Mouse (Mus musculus) neural tube, embryonic 15.5 days (tissue): ENCODE results near the gene Proser2. TPM values are rescaled to one million over a fixed set of nuclear protein-coding genes. Genes with fewer than 3 reads are reported as not detected.

Experiments used
- ATAC-seq: fragments of 200-750 bp; cut with Nextera tagmentation; 2 replicates; pipeline ENCODE4 v1.8.0; 2017; ENCODE audit warnings: mild to moderate bottlenecking, moderate TSS enrichment, moderate library complexity; ENCODE audit not compliant: low FRiP score
- H3K27ac ChIP-seq: fragments of 300-500 bp; sonication (generic); replicated peaks from 2 replicates; pipeline ENCODE4 v1.5.1; 2015; ENCODE audit warnings: mild to moderate bottlenecking, inconsistent platforms
- H3K27me3 ChIP-seq: fragments of 300-500 bp; sonication (generic); replicated peaks from 2 replicates; pipeline ENCODE4 v1.6.1; 2015; ENCODE audit warnings: inconsistent platforms
- H3K36me3 ChIP-seq: fragments of 300-500 bp; sonication (generic); 2 replicates; pipeline ENCODE4 v1.6.1; 2015; ENCODE audit warnings: inconsistent platforms
- H3K4me1 ChIP-seq: fragments of 300-500 bp; sonication (generic); 2 replicates; pipeline ENCODE4 v1.6.1; 2015; ENCODE audit warnings: inconsistent platforms
- H3K4me2 ChIP-seq: fragments of 300-500 bp; sonication (generic); 2 replicates; pipeline ENCODE4 v1.6.1; 2015; ENCODE audit warnings: inconsistent platforms, mild to moderate bottlenecking, moderate library complexity
- H3K4me3 ChIP-seq: fragments of 300-500 bp; sonication (generic); replicated peaks from 2 replicates; pipeline ENCODE4 v1.5.1; 2015; ENCODE audit warnings: mild to moderate bottlenecking, inconsistent platforms
- H3K9ac ChIP-seq: fragments of 300-500 bp; sonication (generic); replicated peaks from 2 replicates; pipeline ENCODE4 v1.6.1; 2015; ENCODE audit warnings: mild to moderate bottlenecking, inconsistent platforms
- H3K9me3 ChIP-seq: fragments of 300-500 bp; sonication (generic); replicated peaks from 2 replicates; pipeline ENCODE4 v1.6.1; 2016; ENCODE audit warnings: inconsistent platforms
- WGBS: fragments of 180-500 bp; shearing (Covaris S2); methylation state at CpG from one replicate; pipeline ENCODE4 v1.1.7; 2015; ENCODE audit warnings: mixed read lengths; 5-methylcytosine and 5-hydroxymethylcytosine counted together
- polyA plus RNA-seq: library from polyadenylated mRNA; unstranded; fragments of >200 nt; fragmentation: Nextera tagmentation; extraction: Ambion mirVana; gene quantifications from 2 replicates; pipeline ENCODE4 v1.2.1, GENCODE M21; 2015

Gene Proser2
- polyA plus RNA-seq: 14.5 and 18.8 TPM in 2 replicates

GRCm38 (mm10) chr2:6129555-6130355, at the start of gene Proser2:
Gene Proser2 (minus strand): TSS chr2:6130211.
- H3K27ac ChIP-seq: 0 out of 2 replicates have a peak within 1 kb of the TSS, but pooled peaks have one; percentile 34
- peak within 1 kb of the TSS; percentile 96 for H3K4me2 ChIP-seq
- peak; percentile 91 for ATAC-seq
- H3K9me3 ChIP-seq: no peaks in the 10 kb centered on the region
- WGBS: under 1% methylated on average over 78 of the region's 83 CpGs
- peaks cover 10% of the 10 kb centered on the region; the same call in 1 of the 2 replicates for H3K4me1 ChIP-seq
- H3K36me3 ChIP-seq: no peaks in the 10 kb centered on the region
- peaks cover 12% of the 10 kb centered on the region; the same call in 1 of the 2 replicates for H3K27me3 ChIP-seq
- peak within 1 kb of the TSS; percentile 88 for H3K4me3 ChIP-seq
- peak within 1 kb of the TSS; percentile 59 for H3K9ac ChIP-seq

- WGBS: 80% methylated on average over 1 of the region's 1 CpGs
- Histone ChIP-seq H3K4me1 (peaks cover 7% of the 10 kb centered on the region), H3K27ac (no peak overlapping the region), H3K4me2 (no peak overlapping the region), H3K36me3 (no peaks in the 10 kb centered on the region), H3K9me3 (peaks cover 4% of the 10 kb centered on the region; the same call in 1 of the 2 replicates), H3K9ac (no peak overlapping the region), H3K4me3 (no peak overlapping the region), H3K27me3 (no peaks in the 10 kb centered on the region)
- ATAC-seq: no peak
Observed at GRCm38 (mm10) chr2:6179749-6180117, 49.7 kb upstream of the Proser2 start.

- no peaks in the 10 kb centered on the region for H3K27me3 ChIP-seq
- H3K4me2 ChIP-seq: no peak overlapping the region
- no peak overlapping the region; the same call in 1 of the 2 replicates for H3K27ac ChIP-seq
- H3K4me3 ChIP-seq: no peak overlapping the region
- H3K9ac ChIP-seq: no peak overlapping the region
- 52% methylated on average over 16 of the region's 16 CpGs for WGBS
- H3K36me3 ChIP-seq: no peaks in the 10 kb centered on the region
- ATAC-seq: peak; percentile 21; the same call in 1 of the 2 replicates
- H3K4me1 ChIP-seq: peaks cover 7% of the 10 kb centered on the region
- H3K9me3 ChIP-seq: no peaks in the 10 kb centered on the region
Observed at GRCm38 (mm10) chr2:6178901-6179748, 49.1 kb upstream of the Proser2 start.

- Histone ChIP-seq H3K27ac (no peak overlapping the region), H3K27me3 (no peaks in the 10 kb centered on the region), H3K9me3 (no peaks in the 10 kb centered on the region), H3K4me1 (no peaks in the 10 kb centered on the region), H3K4me3 (no peak overlapping the region), H3K36me3 (no peaks in the 10 kb centered on the region), H3K9ac (no peak overlapping the region), H3K4me2 (no peak overlapping the region)
- ATAC-seq: no peak
- WGBS: 42% methylated on average over 3 of the region's 3 CpGs
Observed at GRCm38 (mm10) chr2:6173013-6173412, 43.0 kb upstream of the Proser2 start.

- WGBS: 88% methylated on average over 2 of the region's 2 CpGs
- no peak for ATAC-seq
- no peak overlapping the region for H3K27ac ChIP-seq
- H3K9ac ChIP-seq: no peak overlapping the region
- H3K36me3 ChIP-seq: no peaks in the 10 kb centered on the region
- H3K4me3 ChIP-seq: no peak overlapping the region
- H3K4me1 ChIP-seq: no peaks in the 10 kb centered on the region
- no peaks in the 10 kb centered on the region for H3K27me3 ChIP-seq
- H3K4me2 ChIP-seq: no peak overlapping the region
- H3K9me3 ChIP-seq: no peaks in the 10 kb centered on the region
Observed at GRCm38 (mm10) chr2:6168560-6168959, 38.5 kb upstream of the Proser2 start.

- WGBS: 34% methylated on average over 5 of the region's 5 CpGs
- H3K36me3 ChIP-seq: no peaks in the 10 kb centered on the region
- H3K4me3 ChIP-seq: no peak overlapping the region
- H3K27me3 ChIP-seq: no peaks in the 10 kb centered on the region
- no peak overlapping the region for H3K9ac ChIP-seq
- ATAC-seq: peak; percentile 53; the same call in 1 of the 2 replicates
- H3K4me1 ChIP-seq: no peaks in the 10 kb centered on the region
- no peak overlapping the region for H3K4me2 ChIP-seq
- H3K27ac ChIP-seq: no peak overlapping the region
- H3K9me3 ChIP-seq: no peaks in the 10 kb centered on the region
Observed at GRCm38 (mm10) chr2:6167843-6168558, 38.0 kb upstream of the Proser2 start.

GRCm38 (mm10) chr2:6165771-6166170, 35.8 kb upstream of the Proser2 start:
- Histone ChIP-seq H3K27ac (no peak overlapping the region), H3K9ac (no peak overlapping the region), H3K9me3 (no peaks in the 10 kb centered on the region), H3K4me2 (no peak overlapping the region), H3K4me3 (no peak overlapping the region), H3K27me3 (no peaks in the 10 kb centered on the region), H3K36me3 (no peaks in the 10 kb centered on the region), H3K4me1 (no peaks in the 10 kb centered on the region)
- 78% methylated on average over 6 of the region's 6 CpGs for WGBS
- no peak for ATAC-seq

GRCm38 (mm10) chr2:6164606-6165290, 34.7 kb upstream of the Proser2 start:
- Histone ChIP-seq H3K27me3 (no peaks in the 10 kb centered on the region), H3K4me1 (no peaks in the 10 kb centered on the region), H3K27ac (no peak overlapping the region), H3K4me3 (no peak overlapping the region), H3K4me2 (no peak overlapping the region), H3K36me3 (no peaks in the 10 kb centered on the region), H3K9ac (no peak overlapping the region), H3K9me3 (no peaks in the 10 kb centered on the region)
- 74% methylated on average over 16 of the region's 16 CpGs for WGBS
- no peak for ATAC-seq

GRCm38 (mm10) chr2:6162366-6163040, 32.5 kb upstream of the Proser2 start:
- H3K27me3 ChIP-seq: no peaks in the 10 kb centered on the region
- no peak overlapping the region for H3K27ac ChIP-seq
- H3K9ac ChIP-seq: no peak overlapping the region
- no peak overlapping the region for H3K4me2 ChIP-seq
- H3K4me3 ChIP-seq: no peak overlapping the region
- no peaks in the 10 kb centered on the region for H3K4me1 ChIP-seq
- H3K9me3 ChIP-seq: no peaks in the 10 kb centered on the region
- H3K36me3 ChIP-seq: no peaks in the 10 kb centered on the region
- 59% methylated on average over 6 of the region's 6 CpGs for WGBS
- ATAC-seq: no peak

- no peak overlapping the region for H3K4me3 ChIP-seq
- no peaks in the 10 kb centered on the region for H3K9me3 ChIP-seq
- no peaks in the 10 kb centered on the region for H3K4me1 ChIP-seq
- H3K36me3 ChIP-seq: no peaks in the 10 kb centered on the region
- WGBS: 55% methylated on average over 2 of the region's 2 CpGs
- H3K27ac ChIP-seq: no peak overlapping the region
- no peak overlapping the region for H3K9ac ChIP-seq
- H3K4me2 ChIP-seq: no peak overlapping the region
- no peak for ATAC-seq
- no peaks in the 10 kb centered on the region for H3K27me3 ChIP-seq
Observed at GRCm38 (mm10) chr2:6159735-6160134, 29.7 kb upstream of the Proser2 start.
